Mouse (Mus musculus): ENCODE measurements around the gene Gdpgp1.

Gene Gdpgp1

GRCm38 (mm10) chr7:80280998-80281397 lies 48.3 kb downstream of the Gdpgp1 start:
- DNase-seq (ENCODE audit: low spot score in 2 of 2) = no peak

- no peak for DNase-seq (ENCODE audit: low spot score in 2 of 2)
These were observed 49.0 kb downstream of the Gdpgp1 start for GRCm38 (mm10) chr7:80281646-80282045.

- no peak for DNase-seq (ENCODE audit: low spot score in 2 of 2)
These were observed 50.7 kb downstream of the Gdpgp1 start for GRCm38 (mm10) chr7:80283226-80283918.

- DNase-seq (ENCODE audit: low spot score in 2 of 2) = no peak
These were observed 51.7 kb downstream of the Gdpgp1 start for GRCm38 (mm10) chr7:80284391-80284790.

- no peak for DNase-seq (ENCODE audit: low spot score in 2 of 2)
These were observed 53.1 kb downstream of the Gdpgp1 start for GRCm38 (mm10) chr7:80285725-80286124.

- no peak for DNase-seq (ENCODE audit: low spot score in 2 of 2)
These were observed 55.1 kb downstream of the Gdpgp1 start for GRCm38 (mm10) chr7:80287736-80288135.

All from urinary bladder, adult 18-20 months (tissue).